Mouse (Mus musculus) cortical plate, adult 2 months (tissue): ENCODE data around the gene Gmnn.

Source experiments
- CTCF ChIP-seq: fragments of 200-500 bp; IDR thresholded peaks from 2 replicates; pipeline ENCODE4 v1.5.1; 2011; ENCODE audit warnings: mild to moderate bottlenecking, control low read depth, low read length; ENCODE audit not compliant: insufficient read depth; ENCODE audit errors: extremely low read depth
- POLR2A ChIP-seq: fragments of 200-500 bp; IDR thresholded peaks from 2 replicates; pipeline ENCODE4 v1.6.1; 2011; ENCODE audit warnings: mild to moderate bottlenecking, low read length, control low read depth; ENCODE audit not compliant: insufficient read depth; ENCODE audit errors: extremely low read depth

GRCm38 (mm10) chr13:24712581-24713130, 49.1 kb downstream of the Gmnn start:
- TF ChIP-seq CTCF (no peak), POLR2A (no peak)
